Mouse (Mus musculus) midbrain, embryonic 11.5 days (tissue): ENCODE results near the gene Socs5. TPM values are rescaled to one million over a fixed set of nuclear protein-coding genes. Genes with fewer than 3 reads are reported as not detected.

ENCODE experiments used
- ATAC-seq: fragments of 200-750 bp; cut with Nextera tagmentation; 2 replicates; pipeline ENCODE4 v1.8.0; 2017; ENCODE audit warnings: moderate TSS enrichment, moderate library complexity; ENCODE audit not compliant: low FRiP score
- DNase-seq: peaks from one replicate; pipeline ENCODE4 v3.0.0; 2015; ENCODE audit warnings: low spot score; ENCODE audit errors: missing footprints
- H3K27ac ChIP-seq: fragments of 300-500 bp; sonication (generic); 2 replicates; pipeline ENCODE4 v1.5.1; 2014; ENCODE audit warnings: low read depth, low read length
- H3K27me3 ChIP-seq: fragments of 300-500 bp; sonication (generic); 2 replicates; pipeline ENCODE4 v1.6.1; 2014; ENCODE audit warnings: mild to moderate bottlenecking, low read length, moderate library complexity, mixed read lengths; ENCODE audit not compliant: control insufficient read depth, insufficient read depth
- H3K36me3 ChIP-seq: fragments of 300-500 bp; sonication (generic); 2 replicates; pipeline ENCODE4 v1.6.1; 2014; ENCODE audit warnings: mild to moderate bottlenecking, low read length, moderate library complexity, mixed read lengths; ENCODE audit not compliant: control insufficient read depth, insufficient read depth
- H3K4me1 ChIP-seq: fragments of 300-500 bp; sonication (generic); 2 replicates; pipeline ENCODE4 v1.6.1; 2014; ENCODE audit warnings: low read length; ENCODE audit not compliant: control insufficient read depth, insufficient read depth
- H3K4me2 ChIP-seq: fragments of 300-500 bp; sonication (generic); 2 replicates; pipeline ENCODE4 v1.6.1; 2014; ENCODE audit warnings: mild to moderate bottlenecking, moderate library complexity
- H3K4me3 ChIP-seq: fragments of 300-500 bp; sonication (generic); 2 replicates; pipeline ENCODE4 v1.5.1; 2014; ENCODE audit warnings: low read depth, low read length
- H3K9ac ChIP-seq: fragments of 300-500 bp; sonication (generic); 2 replicates; pipeline ENCODE4 v1.6.1; 2014; ENCODE audit warnings: low read length
- H3K9me3 ChIP-seq: fragments of 300-500 bp; sonication (generic); 2 replicates; pipeline ENCODE4 v1.6.1; 2016; ENCODE audit warnings: low read length; ENCODE audit not compliant: control insufficient read depth
- WGBS: fragments of 180-500 bp; shearing (Covaris S2); extraction: QIAGEN DNeasy Blood & Tissue Kit; methylation state at CpG from one replicate; pipeline ENCODE4 v1.1.7; 2014; 5-methylcytosine and 5-hydroxymethylcytosine counted together
- microRNA-seq: library from miRNA; unstranded; fragments of <30 nt; microRNA quantifications from one replicate; pipeline ENCODE4, GENCODE M21; 2017
- polyA plus RNA-seq: library from polyadenylated mRNA; unstranded; fragments of >200 nt; fragmentation: Nextera tagmentation; extraction: Ambion mirVana; gene quantifications from 2 replicates; pipeline ENCODE4 v1.2.1, GENCODE M21; 2014

The Socs5 gene
- polyA plus RNA-seq, 1 experiment from 2014 or later = 13.0 TPM

- WGBS = 87% methylated on average over 8 of the region's 8 CpGs
- Histone ChIP-seq H3K36me3 (no peaks in the 10 kb centered on the region), H3K4me1 (peaks cover 5% of the 10 kb centered on the region; the same call in 1 of the 2 replicates), H3K9ac (no peak overlapping the region), H3K4me3 (no peak overlapping the region), H3K4me2 (no peak overlapping the region), H3K27ac (no peak overlapping the region), H3K9me3 (no peaks in the 10 kb centered on the region), H3K27me3 (no peaks in the 10 kb centered on the region)
- DNase-seq (peak; percentile 39), ATAC-seq (no peak)
Observed at GRCm38 (mm10) chr17:87181683-87182346, 74.3 kb downstream of the Socs5 start.

GRCm38 (mm10) chr17:87185461-87186066, 78.1 kb downstream of the Socs5 start:
- Histone ChIP-seq H3K27ac (no peak overlapping the region), H3K27me3 (no peaks in the 10 kb centered on the region), H3K4me2 (no peak overlapping the region), H3K9me3 (no peaks in the 10 kb centered on the region), H3K9ac (no peak overlapping the region), H3K36me3 (no peaks in the 10 kb centered on the region), H3K4me3 (no peak overlapping the region), H3K4me1 (no peaks in the 10 kb centered on the region)
- ATAC-seq = peak; percentile 52; the same call in 1 of the 2 replicates
- WGBS = 26% methylated on average over 11 of the region's 11 CpGs
- peak; percentile 83 for DNase-seq

GRCm38 (mm10) chr17:87187005-87187404, 79.5 kb downstream of the Socs5 start:
- no peak overlapping the region for H3K27ac ChIP-seq
- H3K4me2 ChIP-seq = no peak overlapping the region
- peak; percentile 72 for DNase-seq
- H3K4me3 ChIP-seq = no peak overlapping the region
- 72% methylated on average over 17 of the region's 17 CpGs for WGBS
- H3K36me3 ChIP-seq = no peaks in the 10 kb centered on the region
- ATAC-seq = peak; percentile 24; the same call in 1 of the 2 replicates
- no peaks in the 10 kb centered on the region for H3K27me3 ChIP-seq
- H3K9me3 ChIP-seq = no peaks in the 10 kb centered on the region
- H3K4me1 ChIP-seq = no peaks in the 10 kb centered on the region
- H3K9ac ChIP-seq = no peak overlapping the region

Small RNA genes lying within 50 kb of the gene (microRNA-seq; reads per million reads assigned to microRNA genes)
- gene Gm22346 = not detected

Other genes starting within 250 kb of the Socs5 start
- gene Tmem247, start 190.3 kb upstream of the Socs5 start, polyA plus RNA-seq = not detected in 2 replicates
- gene Atp6v1e2, start 159.8 kb upstream of the Socs5 start, polyA plus RNA-seq = 0.14 TPM in 1 of 2 replicates, not detected in the other
- gene Rhoq, start 144.6 kb upstream of the Socs5 start, polyA plus RNA-seq = 11.8 and 12.3 TPM in 2 replicates
- gene Pigf, start 82.3 kb upstream of the Socs5 start, polyA plus RNA-seq = 48.5 and 50.2 TPM in 2 replicates
- 211 and 229 TPM in 2 replicates for gene Cript, start 82.1 kb upstream of the Socs5 start, polyA plus RNA-seq
- gene Mcfd2, start 158.3 kb downstream of the Socs5 start, polyA plus RNA-seq = 72.9 and 75.0 TPM in 2 replicates
- gene Ttc7, start 175.2 kb downstream of the Socs5 start, polyA plus RNA-seq = 3.0 and 3.1 TPM in 2 replicates